In genomic region chr10:84438466-84439227, GRCm38 (mm10) we compare ENCODE assay signal across 8 mouse cellular contexts. TPM values are rescaled to one million over a fixed set of nuclear protein-coding genes. Genes with fewer than 3 reads are reported as not detected.
DNase-seq lines count a peak whose midpoint lies in the region; ATAC-seq and TF ChIP-seq lines count a peak whose summit lies in the region.

No protein-coding gene starts in this region.

- H3K4me2 ChIP-seq in lung, embryonic 16.5 days (ENCODE audit: low read depth, low read length): peak overlapping the region; percentile 79
- H3K4me2 ChIP-seq in limb, embryonic 11.5 days (ENCODE audit: low read depth, severe bottlenecking): peak overlapping the region; percentile 90

- no peak overlapping the region; the same call in 1 of the 2 replicates for H3K27ac ChIP-seq in lung, embryonic 16.5 days (ENCODE audit: low read length)
- no peak overlapping the region for H3K27ac ChIP-seq in limb, embryonic 11.5 days (replicated peaks; ENCODE audit: low read depth, low read length)
- H3K27ac ChIP-seq in small intestine, adult 2 months (ENCODE audit: insufficient read depth, low read depth, low read length): no peak overlapping the region

- H3K27me3 ChIP-seq in lung, embryonic 16.5 days (ENCODE audit: control insufficient read depth, insufficient read depth, low read depth, low read length): no peaks in the 10 kb centered on the region
- no peaks in the 10 kb centered on the region for H3K27me3 ChIP-seq in limb, embryonic 11.5 days (ENCODE audit: control insufficient read depth, insufficient read depth, low read length)
- H3K27me3 ChIP-seq in small intestine, adult 2 months (ENCODE audit: control insufficient read depth, insufficient read depth, low read length): peaks cover 20% of the 10 kb centered on the region

- no peak for TF ChIP-seq CTCF in small intestine, adult 2 months (IDR thresholded peaks at IDR 0.05; ENCODE audit: extremely low read depth, insufficient read length, insufficient replicate concordance, low read depth, low read length)

- TF ChIP-seq POLR2A in small intestine, adult 2 months (IDR thresholded peaks at IDR 0.05; ENCODE audit: low read depth, low read length): no peak

- H3K4me1 ChIP-seq in lung, embryonic 16.5 days (replicated peaks; ENCODE audit: control insufficient read depth, insufficient read depth, low read length): peaks cover 21% of the 10 kb centered on the region
- peaks cover 23% of the 10 kb centered on the region for H3K4me1 ChIP-seq in limb, embryonic 11.5 days (ENCODE audit: control insufficient read depth, insufficient read depth, low read length)
- H3K4me1 ChIP-seq in small intestine, adult 2 months (ENCODE audit: control insufficient read depth, insufficient read depth, insufficient read length, low read length): no peaks in the 10 kb centered on the region; the same call in 1 of the 2 replicates

- no peaks in the 10 kb centered on the region for H3K36me3 ChIP-seq in lung, embryonic 16.5 days (ENCODE audit: control insufficient read depth, insufficient read depth, low read length)
- no peaks in the 10 kb centered on the region for H3K36me3 ChIP-seq in limb, embryonic 11.5 days (ENCODE audit: control insufficient read depth, insufficient read depth, low read length)
- no peaks in the 10 kb centered on the region for H3K36me3 ChIP-seq in small intestine, adult 2 months (ENCODE audit: control insufficient read depth, insufficient read depth, low read length)

- H3K9me3 ChIP-seq in lung, embryonic 16.5 days (ENCODE audit: control insufficient read depth, low read length): no peaks in the 10 kb centered on the region
- no peaks in the 10 kb centered on the region for H3K9me3 ChIP-seq in limb, embryonic 11.5 days (ENCODE audit: control insufficient read depth, low read length)

- peak overlapping the region; percentile 79 for H3K4me3 ChIP-seq in lung, embryonic 16.5 days (ENCODE audit: low read length)
- peak overlapping the region; percentile 79 for H3K4me3 ChIP-seq in limb, embryonic 11.5 days (ENCODE audit: low read depth, low read length)
- peak overlapping the region; percentile 46 for H3K4me3 ChIP-seq in small intestine, adult 2 months (ENCODE audit: low read depth, low read length)

- DNase-seq in cerebellum, adult 18-20 months: peak; percentile 32 to 37
- no peak for DNase-seq in cerebellum, adult 9-11 months
- no peak for DNase-seq in lung, postnatal 4 days
- no peak for DNase-seq in limb, embryonic 11.5 days (ENCODE audit: low spot score)
- DNase-seq in adrenal gland, adult 8-10 months: no peak
- DNase-seq in thymus, postnatal 14 days: no peak

- peak overlapping the region; percentile 97 for H3K9ac ChIP-seq in lung, embryonic 16.5 days (ENCODE audit: low read length)
- peak overlapping the region; percentile 100 for H3K9ac ChIP-seq in limb, embryonic 11.5 days (ENCODE audit: low read length)

- ATAC-seq in lung, embryonic 16.5 days (ENCODE audit: low read depth): no peak
- ATAC-seq in limb, embryonic 11.5 days (ENCODE audit: insufficient number of reproducible peaks, low FRiP score, low TSS enrichment, low read depth): no peak

- WGBS in lung, embryonic 16.5 days: 16% methylated on average over 19 of the region's 19 CpGs
- WGBS in limb, embryonic 11.5 days: 41% methylated on average over 19 of the region's 19 CpGs
- WGBS in small intestine, adult 2 months: 22% methylated on average over 19 of the region's 19 CpGs

RNA-seq across cellular contexts. Expression of gene Nuak1, which starts 1.8 kb away (rescaled TPM):
- polyA plus RNA-seq in lung, embryonic 16.5 days (2015; fragmentation: Nextera tagmentation; extraction: Ambion mirVana): 2.2 and 2.6 TPM in 2 replicates
- 1.9 and 2.0 TPM in 2 replicates for polyA plus RNA-seq in limb, embryonic 11.5 days (2014; fragmentation: Nextera tagmentation; extraction: Ambion mirVana)
- polyA plus RNA-seq in small intestine, adult 2 months (2012; rRNA removed): 2.0 and 2.7 TPM in 2 replicates
- 10 to 100 TPM; 10.1 to 13.6 (median 12.1) TPM for total RNA-seq in adrenal gland, adult 8-10 months (2022)

Comparison
In these comparisons a context has a peak if more than half of its experiments do, and no peak if none do; other contexts are left out.
1. DNase-seq: peak in cerebellum, adult 18-20 months (2 of 2); none in cerebellum, adult 9-11 months (single experiment), lung, postnatal 4 days (0 of 2), limb, embryonic 11.5 days (single experiment), adrenal gland, adult 8-10 months (single experiment) and thymus, postnatal 14 days (single experiment).
2. Peak in every context shown above with its lines, with median percentiles within 50 percentile points of each other: H3K4me3 ChIP-seq.